Mouse (Mus musculus): Measurements from ENCODE around the gene Trpv5.

- TF ChIP-seq CTCF (IDR thresholded peaks at IDR 0.05; ENCODE audit: extremely low read depth, insufficient read depth, insufficient read length, insufficient replicate concordance), result no peak
- no peak for TF ChIP-seq POLR2A (IDR thresholded peaks at IDR 0.05; ENCODE audit: low read depth, low read length)
Measured at GRCm38 (mm10) chr6:41641173-41641866, 39.2 kb downstream of the Trpv5 start.

Measured in spleen, adult 2 months (tissue).